Mouse (Mus musculus) CD4-positive, CD25-positive, alpha-beta regulatory T cell, adult 9 weeks (primary cell): ENCODE data around the gene 4930486L24Rik. TPM values are rescaled to one million over a fixed set of nuclear protein-coding genes. Genes with fewer than 3 reads are reported as not detected.

Source experiments
- polyA plus RNA-seq: library from polyadenylated mRNA; unstranded; fragments of 100-300 nt; shearing (Covaris generic); gene quantifications from one replicate; pipeline ENCODE4 v1.2.1, GENCODE M21; 2017

4930486L24Rik gene
- polyA plus RNA-seq, result 2.1 TPM

GRCm38 (mm10) chr13:60864281-60864680, at the start of gene 4930486L24Rik:
TSS of gene 4930486L24Rik (minus strand) at chr13:60864475.

DNA sequence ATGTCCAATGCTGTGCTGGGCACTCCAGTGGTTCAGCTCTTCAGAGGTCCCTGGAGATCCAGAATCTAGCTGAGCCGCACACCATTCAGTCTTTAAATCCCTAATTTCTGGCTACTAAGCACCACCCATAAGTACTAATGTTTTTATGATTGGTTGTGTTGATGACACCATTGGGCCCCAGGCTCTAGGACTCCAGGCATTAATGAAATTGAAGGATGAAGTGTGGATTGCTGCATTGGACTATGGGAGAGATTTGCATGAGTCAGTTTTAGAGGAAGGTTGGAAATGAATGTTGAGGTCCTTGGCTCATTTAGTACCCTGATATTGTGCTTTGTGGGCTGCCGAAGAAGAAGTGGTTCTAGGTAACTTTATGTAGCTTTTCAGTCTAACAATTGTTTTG, 40.5 kb upstream of the 4930486L24Rik start, which contains the start of gene Tpbpb:
Tpbpb (minus strand) TSS at position 101 of the 400 bp plus-strand sequence.

GRCm38 (mm10) chr13:60897328-60897727, 33.1 kb upstream of the 4930486L24Rik start, which contains the start of gene Ctla2b:
TSS of gene Ctla2b (minus strand) at chr13:60897447.

DNA sequence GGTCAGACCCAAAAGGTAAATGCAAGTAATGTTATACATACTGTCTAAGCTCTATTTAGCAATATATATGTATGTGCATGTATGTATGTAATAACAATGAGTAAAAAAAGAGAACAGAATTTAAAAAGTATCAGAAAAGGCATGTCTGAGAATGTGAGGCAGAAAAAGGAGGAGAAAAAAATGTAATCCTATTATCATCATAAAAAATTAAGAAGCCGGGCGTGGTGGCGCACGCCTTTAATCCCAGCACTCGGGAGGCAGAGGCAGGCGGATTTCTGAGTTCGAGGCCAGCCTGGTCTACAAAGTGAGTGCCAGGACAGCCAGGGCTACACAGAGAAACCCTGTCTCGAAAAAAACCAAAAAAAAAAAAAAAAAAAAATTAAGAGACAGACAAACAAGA, 32.5 kb upstream of the 4930486L24Rik start, which contains the start of gene Gm49392:
Gm49392 (minus strand) TSS at position 101 of the 400 bp plus-strand sequence.

GRCm38 (mm10) chr13:60802749-60803148, 61.5 kb downstream of the 4930486L24Rik start, which contains the start of gene Ctsll3:
TSS of gene Ctsll3 (minus strand) at chr13:60802849.

Other genes starting within 250 kb of the 4930486L24Rik start
- not detected for gene BC051665, start 78.1 kb downstream of the 4930486L24Rik start, polyA plus RNA-seq
- gene Ctsll3, start 61.6 kb downstream of the 4930486L24Rik start, polyA plus RNA-seq, result not detected
- gene Gm49392, start 32.4 kb upstream of the 4930486L24Rik start, polyA plus RNA-seq, result not detected
- gene Ctla2b, start 33.0 kb upstream of the 4930486L24Rik start, polyA plus RNA-seq, result 4.9 TPM
- gene Tpbpb, start 40.4 kb upstream of the 4930486L24Rik start, polyA plus RNA-seq, result not detected
- not detected for gene Gm49393, start 71.1 kb upstream of the 4930486L24Rik start, polyA plus RNA-seq
- not detected for gene Gm49391, start 72.1 kb upstream of the 4930486L24Rik start, polyA plus RNA-seq
- 23.8 TPM for gene Ctla2a, start 72.2 kb upstream of the 4930486L24Rik start, polyA plus RNA-seq
- not detected for gene Tpbpa, start 77.5 kb upstream of the 4930486L24Rik start, polyA plus RNA-seq
- not detected for gene Ctsj, start 141.5 kb upstream of the 4930486L24Rik start, polyA plus RNA-seq
- gene Ctsq, start 176.2 kb upstream of the 4930486L24Rik start, polyA plus RNA-seq, result not detected